9 mouse cellular contexts compared by ENCODE assay signal in genomic region chr17:85485946-85486533, GRCm38 (mm10).
DNase-seq lines count a peak whose midpoint lies in the region; ATAC-seq and TF ChIP-seq lines count a peak whose summit lies in the region.
"Had no signal": no experiment of that assay in that cellular context is flagged by ENCODE, and none has a peak within 500 bp of the region (broad histone marks: within the 10 kb centered on the region; RNA-seq: fewer than 3 reads in every experiment).

No protein-coding gene starts in this region.

- DNase-seq in intestine, embryonic 14.5 days (ENCODE audit: low spot score): no peak
- peak; percentile 39 for DNase-seq in embryonic facial prominence, embryonic 14.5 days (ENCODE audit: low spot score)
- no peak for DNase-seq in hindbrain, postnatal 0 days (ENCODE audit: low spot score)
- peak; percentile 38 for DNase-seq in neural tube, embryonic 11.5 days (ENCODE audit: low spot score)
- no peak for DNase-seq in testis, postnatal 14 days (ENCODE audit: low spot score)
- no peak for DNase-seq in spleen, postnatal 14 days (ENCODE audit: low spot score in 2 of 2)

- H3K27me3 ChIP-seq in intestine, embryonic 14.5 days (replicated peaks; ENCODE audit: control insufficient read depth, insufficient read depth, low read length): peaks cover 97% of the 10 kb centered on the region
- H3K27me3 ChIP-seq in intestine, embryonic 16.5 days (replicated peaks; ENCODE audit: control insufficient read depth, insufficient read depth, low read length): peaks cover 60% of the 10 kb centered on the region
- peaks cover 92% of the 10 kb centered on the region for H3K27me3 ChIP-seq in embryonic facial prominence, embryonic 14.5 days (replicated peaks; ENCODE audit: control insufficient read depth, insufficient read depth, low read length)
- peaks cover 87% of the 10 kb centered on the region for H3K27me3 ChIP-seq in hindbrain, postnatal 0 days (ENCODE audit: insufficient read depth, low read length)
- H3K27me3 ChIP-seq in neural tube, embryonic 11.5 days (ENCODE audit: control insufficient read depth, insufficient read depth, low read length): peaks cover 96% of the 10 kb centered on the region

- H3K4me2 ChIP-seq in intestine, embryonic 14.5 days (ENCODE audit: low read length): peak overlapping the region; percentile 30
- no peak overlapping the region for H3K4me2 ChIP-seq in intestine, embryonic 16.5 days (ENCODE audit: low read depth, low read length)
- H3K4me2 ChIP-seq in embryonic facial prominence, embryonic 14.5 days (ENCODE audit: low read depth, low read length): peak overlapping the region; percentile 49
- H3K4me2 ChIP-seq in hindbrain, postnatal 0 days (ENCODE audit: low read depth, low read length): no peak overlapping the region
- H3K4me2 ChIP-seq in neural tube, embryonic 11.5 days (ENCODE audit: low read depth): no peak overlapping the region; the same call in 1 of the 2 replicates

- ATAC-seq in intestine, embryonic 14.5 days (replicated peaks; ENCODE audit: low FRiP score, low TSS enrichment, low read depth): no peak
- ATAC-seq in intestine, embryonic 16.5 days: no peak
- no peak for ATAC-seq in embryonic facial prominence, embryonic 14.5 days (ENCODE audit: low read depth)
- ATAC-seq in hindbrain, postnatal 0 days: no peak
- ATAC-seq in neural tube, embryonic 11.5 days (ENCODE audit: insufficient read depth, low FRiP score, low TSS enrichment): no peak

- no peak overlapping the region for H3K4me3 ChIP-seq in intestine, embryonic 14.5 days (ENCODE audit: low read depth, low read length)
- H3K4me3 ChIP-seq in intestine, embryonic 16.5 days (ENCODE audit: low read length): no peak overlapping the region
- H3K4me3 ChIP-seq in embryonic facial prominence, embryonic 14.5 days (ENCODE audit: low read depth, low read length): peak overlapping the region; percentile 27
- 0 out of 2 replicates have a peak overlapping the region, but pooled peaks have one; percentile 3 for H3K4me3 ChIP-seq in hindbrain, postnatal 0 days (ENCODE audit: low read length)
- no peak overlapping the region for H3K4me3 ChIP-seq in neural tube, embryonic 11.5 days (ENCODE audit: low read depth, low read length)

- WGBS in intestine, embryonic 14.5 days: 5% methylated on average over 14 of the region's 14 CpGs
- WGBS in intestine, embryonic 16.5 days: 13% methylated on average over 14 of the region's 14 CpGs
- WGBS in embryonic facial prominence, embryonic 14.5 days: under 1% methylated on average over 14 of the region's 14 CpGs
- WGBS in hindbrain, postnatal 0 days: 2% methylated on average over 14 of the region's 14 CpGs
- under 1% methylated on average over 14 of the region's 14 CpGs for WGBS in neural tube, embryonic 11.5 days

- H3K27ac ChIP-seq in intestine, embryonic 14.5 days (ENCODE audit: low read depth): no peak overlapping the region
- no peak overlapping the region for H3K27ac ChIP-seq in intestine, embryonic 16.5 days (ENCODE audit: low read length)
- H3K27ac ChIP-seq in embryonic facial prominence, embryonic 14.5 days (replicated peaks; ENCODE audit: low read depth, low read length): 0 out of 2 replicates have a peak overlapping the region, but pooled peaks have one; percentile 35
- H3K27ac ChIP-seq in hindbrain, postnatal 0 days: no peak overlapping the region
- no peak overlapping the region for H3K27ac ChIP-seq in neural tube, embryonic 11.5 days (ENCODE audit: low read depth, low read length)
- H3K27ac ChIP-seq: kidney, postnatal 0 days; liver, embryonic 14.5 days had no signal

- H3K9me3 ChIP-seq in intestine, embryonic 14.5 days (ENCODE audit: control insufficient read depth, low read length): no peaks in the 10 kb centered on the region
- H3K9me3 ChIP-seq in intestine, embryonic 16.5 days (ENCODE audit: control insufficient read depth, low read length): no peaks in the 10 kb centered on the region
- no peaks in the 10 kb centered on the region for H3K9me3 ChIP-seq in embryonic facial prominence, embryonic 14.5 days (ENCODE audit: control insufficient read depth, low read length)
- no peaks in the 10 kb centered on the region for H3K9me3 ChIP-seq in hindbrain, postnatal 0 days (ENCODE audit: low read length)
- H3K9me3 ChIP-seq in neural tube, embryonic 11.5 days (ENCODE audit: control insufficient read depth, low read length): no peaks in the 10 kb centered on the region

- no peak for TF ChIP-seq CTCF in hindbrain, postnatal 0 days (IDR thresholded peaks at IDR 0.05; ENCODE audit: low read depth)

- no peaks in the 10 kb centered on the region for H3K36me3 ChIP-seq in intestine, embryonic 14.5 days (ENCODE audit: control insufficient read depth, insufficient read depth, low read length)
- H3K36me3 ChIP-seq in intestine, embryonic 16.5 days (ENCODE audit: control insufficient read depth, insufficient read depth, low read length): no peaks in the 10 kb centered on the region
- no peaks in the 10 kb centered on the region for H3K36me3 ChIP-seq in embryonic facial prominence, embryonic 14.5 days (ENCODE audit: control insufficient read depth, insufficient read depth, low read length)
- no peaks in the 10 kb centered on the region for H3K36me3 ChIP-seq in hindbrain, postnatal 0 days (ENCODE audit: insufficient read depth, low read length)
- H3K36me3 ChIP-seq in neural tube, embryonic 11.5 days (ENCODE audit: control insufficient read depth, insufficient read depth, low read length): no peaks in the 10 kb centered on the region

- H3K9ac ChIP-seq in intestine, embryonic 14.5 days (ENCODE audit: low read length): no peak overlapping the region
- H3K9ac ChIP-seq in intestine, embryonic 16.5 days (ENCODE audit: low read depth, low read length): no peak overlapping the region
- no peak overlapping the region for H3K9ac ChIP-seq in embryonic facial prominence, embryonic 14.5 days (ENCODE audit: low read depth, low read length)
- H3K9ac ChIP-seq in hindbrain, postnatal 0 days (replicated peaks; ENCODE audit: low read length): no peak overlapping the region
- no peak overlapping the region for H3K9ac ChIP-seq in neural tube, embryonic 11.5 days (ENCODE audit: low read length)
- H3K9ac ChIP-seq: liver, embryonic 14.5 days had no signal

- H3K4me1 ChIP-seq in intestine, embryonic 14.5 days (replicated peaks; ENCODE audit: control insufficient read depth, insufficient read depth, low read length): no peaks in the 10 kb centered on the region
- peaks cover 3% of the 10 kb centered on the region; the same call in 1 of the 2 replicates for H3K4me1 ChIP-seq in intestine, embryonic 16.5 days (ENCODE audit: control insufficient read depth, insufficient read depth, low read length)
- no peaks in the 10 kb centered on the region for H3K4me1 ChIP-seq in embryonic facial prominence, embryonic 14.5 days (ENCODE audit: control insufficient read depth, insufficient read depth, low read length)
- no peaks in the 10 kb centered on the region for H3K4me1 ChIP-seq in hindbrain, postnatal 0 days (ENCODE audit: insufficient read depth, low read length)
- H3K4me1 ChIP-seq in neural tube, embryonic 11.5 days (ENCODE audit: control insufficient read depth, insufficient read depth, low read length): peaks cover 6% of the 10 kb centered on the region

Comparison
In these comparisons a context has a peak if more than half of its experiments do, and no peak if none do; other contexts are left out.
1. H3K4me2 ChIP-seq: peak in intestine, embryonic 14.5 days (single experiment) and embryonic facial prominence, embryonic 14.5 days (single experiment); none in intestine, embryonic 16.5 days (single experiment), hindbrain, postnatal 0 days (single experiment) and neural tube, embryonic 11.5 days (single experiment).
2. DNase-seq: peak in embryonic facial prominence, embryonic 14.5 days (single experiment) and neural tube, embryonic 11.5 days (single experiment); none in intestine, embryonic 14.5 days (single experiment), hindbrain, postnatal 0 days (single experiment), testis, postnatal 14 days (single experiment) and spleen, postnatal 14 days (0 of 2).
3. H3K4me3 ChIP-seq: peak in embryonic facial prominence, embryonic 14.5 days (single experiment) and hindbrain, postnatal 0 days (single experiment); none in intestine, embryonic 14.5 days (single experiment), intestine, embryonic 16.5 days (single experiment) and neural tube, embryonic 11.5 days (single experiment).